Mouse (Mus musculus) midbrain, postnatal 0 days (tissue): ENCODE data around the gene Usp3. TPM values are rescaled to one million over a fixed set of nuclear protein-coding genes. Genes with fewer than 3 reads are reported as not detected.

Experiments
- ATAC-seq: fragments of 200-750 bp; cut with Nextera tagmentation; 2 replicates; pipeline ENCODE4 v1.8.0; 2017; ENCODE audit warnings: moderate number of reproducible peaks, mild to moderate bottlenecking, moderate TSS enrichment, moderate library complexity; ENCODE audit not compliant: low FRiP score
- DNase-seq: peaks from one replicate; pipeline ENCODE4 v3.0.0-alpha.2; 2015; ENCODE audit warnings: low spot score
- H3K27ac ChIP-seq: fragments of 300-500 bp; sonication (generic); 2 replicates; pipeline ENCODE4 v1.5.1; 2014; ENCODE audit warnings: low read depth, mild to moderate bottlenecking, low read length, mixed read lengths
- H3K27me3 ChIP-seq: fragments of 300-500 bp; sonication (generic); 2 replicates; pipeline ENCODE4 v1.6.1; 2014; ENCODE audit warnings: low read length, control low read depth, mixed read lengths; ENCODE audit not compliant: insufficient read depth
- H3K36me3 ChIP-seq: fragments of 300-500 bp; sonication (generic); 2 replicates; pipeline ENCODE4 v1.6.1; 2014; ENCODE audit warnings: low read length, control low read depth, mixed read lengths; ENCODE audit not compliant: insufficient read depth
- H3K4me1 ChIP-seq: fragments of 300-500 bp; sonication (generic); 2 replicates; pipeline ENCODE4 v1.6.1; 2014; ENCODE audit warnings: mild to moderate bottlenecking, control low read depth, antibody characterized with exemption, low read length, mixed read lengths; ENCODE audit not compliant: insufficient read depth
- H3K4me2 ChIP-seq: fragments of 300-500 bp; sonication (generic); 2 replicates; pipeline ENCODE4 v1.6.1; 2014; ENCODE audit warnings: low read depth, mild to moderate bottlenecking, low read length, mixed read lengths; ENCODE audit not compliant: poor library complexity, severe bottlenecking
- H3K4me3 ChIP-seq: fragments of 300-500 bp; sonication (generic); 2 replicates; pipeline ENCODE4 v1.5.1; 2014; ENCODE audit warnings: low read depth, mild to moderate bottlenecking, low read length, moderate library complexity
- H3K9ac ChIP-seq: fragments of 300-500 bp; sonication (generic); replicated peaks from 2 replicates; pipeline ENCODE4 v1.6.1; 2014; ENCODE audit warnings: mild to moderate bottlenecking, low read length, moderate library complexity, mixed read lengths; ENCODE audit not compliant: poor library complexity, severe bottlenecking
- H3K9me3 ChIP-seq: fragments of 300-500 bp; sonication (generic); 2 replicates; pipeline ENCODE4 v1.6.1; 2016; ENCODE audit warnings: low read length, control low read depth
- CTCF ChIP-seq: IDR thresholded peaks from 2 replicates; pipeline ENCODE4 v1.5.1; 2016; ENCODE audit warnings: antibody characterized with exemption, mild to moderate bottlenecking
- WGBS: fragments of 180-500 bp; shearing (Covaris S2); extraction: QIAGEN DNeasy Blood & Tissue Kit; methylation state at CpG from one replicate; pipeline ENCODE4 v1.1.7; 2014; 5-methylcytosine and 5-hydroxymethylcytosine counted together
- polyA plus RNA-seq: library from polyadenylated mRNA; unstranded; fragments of >200 nt; fragmentation: Nextera tagmentation; extraction: Ambion mirVana; gene quantifications from 2 replicates; pipeline ENCODE4 v1.2.1, GENCODE M21; 2015
- total RNA-seq: library from RNA; depleted of rRNA; stranded (reverse); fragments of >200 nt; gene quantifications from 2 replicates; pipeline ENCODE4 v1.2.3, GENCODE M21; 2014

Usp3 gene
- total and polyA plus RNA-seq, 2 experiments from 2014 or later, result 30.0 to 39.9 TPM

- peak overlapping the region; percentile 98 for H3K4me2 ChIP-seq
- peaks cover 25% of the 10 kb centered on the region for H3K36me3 ChIP-seq
- H3K4me1 ChIP-seq, result peaks cover 5% of the 10 kb centered on the region; the same call in 1 of the 2 replicates
- DNase-seq (peak; percentile 94), ATAC-seq (peak; percentile 86)
- WGBS, result under 1% methylated on average over 8 of the region's 8 CpGs
- no peaks in the 10 kb centered on the region for H3K9me3 ChIP-seq
- peak overlapping the region; percentile 92 for H3K27ac ChIP-seq
- peak overlapping the region; percentile 64 for H3K4me3 ChIP-seq
- no peaks in the 10 kb centered on the region for H3K27me3 ChIP-seq
- peak overlapping the region; percentile 76 for H3K9ac ChIP-seq
- no peak for TF ChIP-seq CTCF
Measured at GRCm38 (mm10) chr9:66512351-66512671, 80.6 kb downstream of the Usp3 start.

DNA sequence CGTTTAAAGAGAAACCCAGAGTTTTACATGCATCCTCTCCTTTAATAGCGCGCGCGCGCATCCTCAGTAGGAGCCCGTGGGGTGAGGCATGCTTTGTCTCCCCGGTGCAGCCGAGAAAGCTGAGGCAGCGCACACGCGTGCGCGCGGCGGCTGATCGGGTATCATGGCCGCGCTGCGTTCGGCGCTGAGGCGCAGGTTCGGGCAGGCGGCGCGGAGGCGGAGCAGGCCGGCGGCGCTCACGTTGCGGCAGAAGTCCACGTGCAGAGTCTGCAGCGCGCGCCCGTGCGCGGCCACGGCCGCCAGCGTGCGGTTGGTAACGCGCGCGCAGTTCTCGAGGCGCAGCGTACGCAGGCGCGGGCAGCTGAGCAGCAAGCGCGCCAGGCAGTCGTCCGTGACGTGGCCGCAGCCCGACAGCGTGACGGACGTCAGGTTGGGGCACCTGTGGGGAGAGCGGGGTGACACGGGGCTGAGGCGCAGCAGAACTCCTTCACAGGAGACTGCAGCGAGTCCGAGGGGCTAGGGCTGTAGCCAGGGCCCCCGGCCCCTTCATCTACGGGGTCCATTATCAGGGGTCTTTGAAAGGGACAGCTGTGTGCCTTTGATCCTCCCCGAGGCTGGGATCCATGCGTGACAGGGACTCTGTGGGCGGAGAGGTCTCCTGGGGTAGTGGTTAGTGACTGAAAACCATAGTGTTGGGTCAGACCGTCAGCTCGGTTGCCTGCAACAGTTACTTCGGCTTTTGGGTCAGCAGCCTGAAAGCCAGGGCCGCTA, 81.2 kb downstream of the Usp3 start:
- H3K27ac ChIP-seq, result peak overlapping the region; percentile 92
- no peak for TF ChIP-seq CTCF
- peak overlapping the region; percentile 64 for H3K4me3 ChIP-seq
- H3K4me1 ChIP-seq, result peaks cover 5% of the 10 kb centered on the region; the same call in 1 of the 2 replicates
- H3K4me2 ChIP-seq, result peak overlapping the region; percentile 98
- ATAC-seq (peak; percentile 91), DNase-seq (peak; percentile 97)
- peak overlapping the region; percentile 76 for H3K9ac ChIP-seq
- no peaks in the 10 kb centered on the region for H3K27me3 ChIP-seq
- WGBS, result under 1% methylated on average over 78 of the region's 78 CpGs
- H3K9me3 ChIP-seq, result no peaks in the 10 kb centered on the region
- H3K36me3 ChIP-seq, result peaks cover 22% of the 10 kb centered on the region

DNA sequence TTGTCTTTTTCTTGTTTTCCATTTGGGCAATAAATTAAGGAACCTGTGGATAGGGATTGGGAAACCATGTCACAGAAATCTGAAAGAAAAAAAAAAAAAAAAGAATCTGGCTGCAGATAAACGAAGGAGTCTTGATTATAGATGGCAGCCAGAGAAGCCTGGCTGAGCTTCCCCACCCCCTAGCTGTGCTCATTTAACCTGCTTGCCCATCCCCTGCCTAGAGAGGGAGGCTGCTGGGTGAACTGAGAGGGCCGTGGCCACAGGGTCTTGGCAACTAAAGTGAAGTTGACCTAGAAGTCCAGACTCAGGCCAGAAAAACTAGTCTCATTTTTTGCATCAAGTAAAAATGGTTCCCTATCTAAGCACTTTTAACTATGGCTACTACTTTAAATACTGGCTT, 82.0 kb downstream of the Usp3 start:
- peak overlapping the region; percentile 64 for H3K4me3 ChIP-seq
- peaks cover 5% of the 10 kb centered on the region; the same call in 1 of the 2 replicates for H3K4me1 ChIP-seq
- WGBS, result 0% methylated on average over 2 of the region's 2 CpGs
- TF ChIP-seq CTCF, result no peak
- peak overlapping the region; percentile 98 for H3K4me2 ChIP-seq
- peak overlapping the region; percentile 52; the same call in 1 of the 2 replicates for H3K9ac ChIP-seq
- no peaks in the 10 kb centered on the region for H3K9me3 ChIP-seq
- H3K27ac ChIP-seq, result peak overlapping the region; percentile 79
- ATAC-seq (no peak), DNase-seq (peak; percentile 31)
- peaks cover 18% of the 10 kb centered on the region for H3K36me3 ChIP-seq
- no peaks in the 10 kb centered on the region for H3K27me3 ChIP-seq

GRCm38 (mm10) chr9:66510351-66510841, 82.5 kb downstream of the Usp3 start:
- DNase-seq (peak; percentile 62), ATAC-seq (no peak)
- Histone ChIP-seq H3K9ac (no peak overlapping the region), H3K36me3 (peaks cover 21% of the 10 kb centered on the region), H3K9me3 (no peaks in the 10 kb centered on the region), H3K4me2 (0 out of 2 replicates have a peak overlapping the region, but pooled peaks have one; percentile 98), H3K27ac (peak overlapping the region; percentile 79), H3K27me3 (no peaks in the 10 kb centered on the region), H3K4me1 (peaks cover 5% of the 10 kb centered on the region; the same call in 1 of the 2 replicates), H3K4me3 (no peak overlapping the region)
- WGBS, result 58% methylated on average over 7 of the region's 7 CpGs
- no peak for TF ChIP-seq CTCF

DNA sequence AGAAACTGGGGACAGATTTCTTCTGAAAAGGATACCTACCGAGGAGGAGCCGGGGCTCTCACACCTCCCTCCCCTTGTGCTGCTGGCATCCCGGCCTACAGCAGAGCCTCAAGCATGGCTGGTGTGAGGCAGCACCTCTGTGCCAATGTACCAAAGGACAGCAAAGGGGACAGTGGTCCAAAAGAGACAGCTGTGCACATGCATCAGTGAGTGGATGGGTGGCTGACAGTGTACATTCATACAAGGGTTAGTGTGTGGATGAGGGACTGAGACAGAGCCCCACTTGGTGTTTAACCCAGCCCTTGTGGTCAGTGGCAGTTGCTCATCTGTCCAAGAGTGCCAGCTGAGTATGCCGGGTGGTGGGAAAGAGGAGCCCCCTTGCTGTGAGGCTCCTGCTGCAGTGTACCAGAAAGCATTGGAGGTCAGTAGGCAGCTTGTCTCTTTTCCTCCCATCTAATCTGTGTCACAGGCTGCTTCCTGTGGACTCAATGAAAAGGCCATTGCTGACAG, 84.0 kb downstream of the Usp3 start:
- Histone ChIP-seq H3K9me3 (no peaks in the 10 kb centered on the region), H3K4me1 (peaks cover 5% of the 10 kb centered on the region; the same call in 1 of the 2 replicates), H3K27me3 (no peaks in the 10 kb centered on the region), H3K4me2 (no peak overlapping the region), H3K9ac (no peak overlapping the region), H3K27ac (no peak overlapping the region), H3K36me3 (peaks cover 34% of the 10 kb centered on the region), H3K4me3 (no peak overlapping the region)
- TF ChIP-seq CTCF, result no peak
- ATAC-seq (no peak), DNase-seq (no peak)
- 66% methylated on average over 4 of the region's 4 CpGs for WGBS

- peaks cover 39% of the 10 kb centered on the region for H3K36me3 ChIP-seq
- no peak for ATAC-seq
Measured at GRCm38 (mm10) chr9:66507684-66508083, 85.3 kb downstream of the Usp3 start.

More at GRCm38 (mm10) chr9:66507684-66508083, 85.3 kb downstream of the Usp3 start:
- no peaks in the 10 kb centered on the region for H3K9me3 ChIP-seq
- no peak overlapping the region for H3K27ac ChIP-seq
- peaks cover 5% of the 10 kb centered on the region; the same call in 1 of the 2 replicates for H3K4me1 ChIP-seq
- TF ChIP-seq CTCF, result no peak
- no peak overlapping the region for H3K4me3 ChIP-seq
- H3K27me3 ChIP-seq, result no peaks in the 10 kb centered on the region
- no peak overlapping the region for H3K9ac ChIP-seq
- WGBS, result 84% methylated on average over 3 of the region's 3 CpGs
- DNase-seq, result no peak
- no peak overlapping the region for H3K4me2 ChIP-seq
